Mouse (Mus musculus) midbrain, postnatal 0 days (tissue): ENCODE results near the gene Peli2. TPM values are rescaled to one million over a fixed set of nuclear protein-coding genes. Genes with fewer than 3 reads are reported as not detected.

Experiments used
- ATAC-seq: fragments of 200-750 bp; cut with Nextera tagmentation; 2 replicates; pipeline ENCODE4 v1.8.0; 2017; ENCODE audit warnings: moderate number of reproducible peaks, mild to moderate bottlenecking, moderate TSS enrichment, moderate library complexity; ENCODE audit not compliant: low FRiP score
- DNase-seq: peaks from one replicate; pipeline ENCODE4 v3.0.0-alpha.2; 2015; ENCODE audit warnings: low spot score
- H3K27ac ChIP-seq: fragments of 300-500 bp; sonication (generic); 2 replicates; pipeline ENCODE4 v1.5.1; 2014; ENCODE audit warnings: low read depth, mild to moderate bottlenecking, low read length, mixed read lengths
- H3K27me3 ChIP-seq: fragments of 300-500 bp; sonication (generic); 2 replicates; pipeline ENCODE4 v1.6.1; 2014; ENCODE audit warnings: low read length, control low read depth, mixed read lengths; ENCODE audit not compliant: insufficient read depth
- H3K36me3 ChIP-seq: fragments of 300-500 bp; sonication (generic); 2 replicates; pipeline ENCODE4 v1.6.1; 2014; ENCODE audit warnings: low read length, control low read depth, mixed read lengths; ENCODE audit not compliant: insufficient read depth
- H3K4me1 ChIP-seq: fragments of 300-500 bp; sonication (generic); 2 replicates; pipeline ENCODE4 v1.6.1; 2014; ENCODE audit warnings: mild to moderate bottlenecking, control low read depth, antibody characterized with exemption, low read length, mixed read lengths; ENCODE audit not compliant: insufficient read depth
- H3K4me2 ChIP-seq: fragments of 300-500 bp; sonication (generic); 2 replicates; pipeline ENCODE4 v1.6.1; 2014; ENCODE audit warnings: low read depth, mild to moderate bottlenecking, low read length, mixed read lengths; ENCODE audit not compliant: poor library complexity, severe bottlenecking
- H3K4me3 ChIP-seq: fragments of 300-500 bp; sonication (generic); 2 replicates; pipeline ENCODE4 v1.5.1; 2014; ENCODE audit warnings: low read depth, mild to moderate bottlenecking, low read length, moderate library complexity
- H3K9ac ChIP-seq: fragments of 300-500 bp; sonication (generic); replicated peaks from 2 replicates; pipeline ENCODE4 v1.6.1; 2014; ENCODE audit warnings: mild to moderate bottlenecking, low read length, moderate library complexity, mixed read lengths; ENCODE audit not compliant: poor library complexity, severe bottlenecking
- H3K9me3 ChIP-seq: fragments of 300-500 bp; sonication (generic); 2 replicates; pipeline ENCODE4 v1.6.1; 2016; ENCODE audit warnings: low read length, control low read depth
- CTCF ChIP-seq: IDR thresholded peaks from 2 replicates; pipeline ENCODE4 v1.5.1; 2016; ENCODE audit warnings: antibody characterized with exemption, mild to moderate bottlenecking
- WGBS: fragments of 180-500 bp; shearing (Covaris S2); extraction: QIAGEN DNeasy Blood & Tissue Kit; methylation state at CpG from one replicate; pipeline ENCODE4 v1.1.7; 2014; 5-methylcytosine and 5-hydroxymethylcytosine counted together
- polyA plus RNA-seq: library from polyadenylated mRNA; unstranded; fragments of >200 nt; fragmentation: Nextera tagmentation; extraction: Ambion mirVana; gene quantifications from 2 replicates; pipeline ENCODE4 v1.2.1, GENCODE M21; 2015
- total RNA-seq: library from RNA; depleted of rRNA; stranded (reverse); fragments of >200 nt; gene quantifications from 2 replicates; pipeline ENCODE4 v1.2.3, GENCODE M21; 2014

Gene Peli2
- total and polyA plus RNA-seq, 2 experiments from 2014 or later, result 6.5 to 22.3 TPM

DNA sequence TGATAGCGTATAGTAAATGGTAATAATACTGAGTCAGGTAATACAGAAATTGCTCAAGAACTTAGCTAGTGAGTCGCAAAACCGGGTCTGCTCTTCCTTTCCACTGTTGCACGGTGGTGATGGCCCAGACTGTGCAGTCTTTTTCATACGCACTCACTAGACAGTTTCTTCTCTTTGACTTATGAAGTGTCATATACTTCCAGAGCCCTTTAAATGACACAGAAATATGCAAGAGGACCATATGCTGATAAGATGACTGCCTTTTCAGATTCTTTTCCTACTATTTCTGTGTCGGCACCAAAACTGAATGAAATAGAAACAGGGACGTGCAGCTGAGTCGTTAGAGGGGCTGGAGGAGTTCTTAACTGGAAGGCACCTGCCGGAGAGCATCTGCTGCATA lies 102.1 kb downstream of the Peli2 start:
- H3K4me1 ChIP-seq, result no peaks in the 10 kb centered on the region
- no peaks in the 10 kb centered on the region for H3K9me3 ChIP-seq
- WGBS, result 92% methylated on average over 9 of the region's 9 CpGs
- ATAC-seq (no peak), DNase-seq (no peak)
- no peak overlapping the region for H3K4me3 ChIP-seq
- no peak overlapping the region for H3K9ac ChIP-seq
- no peaks in the 10 kb centered on the region for H3K27me3 ChIP-seq
- no peak for TF ChIP-seq CTCF
- no peak overlapping the region for H3K27ac ChIP-seq
- H3K4me2 ChIP-seq, result no peak overlapping the region
- no peaks in the 10 kb centered on the region for H3K36me3 ChIP-seq

DNA sequence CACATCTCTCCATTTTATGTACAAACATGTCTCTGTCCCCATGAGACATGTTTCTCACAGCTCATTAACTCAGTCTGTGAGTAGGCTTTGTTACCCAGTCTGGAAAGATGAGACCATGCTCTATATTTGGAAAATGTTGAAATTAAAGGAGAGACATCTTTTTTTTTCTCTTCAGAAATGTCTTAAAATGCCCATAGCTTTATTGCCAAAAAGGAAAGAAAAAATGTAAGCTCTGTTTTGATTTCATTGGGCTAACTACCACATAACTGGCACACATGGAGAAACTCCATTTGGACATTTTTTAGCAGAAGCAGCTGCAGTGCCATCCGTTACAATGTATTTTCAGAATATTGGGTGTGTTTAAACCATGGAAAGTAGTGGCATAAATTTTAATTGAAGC lies 103.6 kb downstream of the Peli2 start:
- H3K4me1 ChIP-seq, result no peaks in the 10 kb centered on the region
- no peak overlapping the region for H3K27ac ChIP-seq
- H3K27me3 ChIP-seq, result no peaks in the 10 kb centered on the region
- ATAC-seq (no peak), DNase-seq (no peak)
- H3K4me2 ChIP-seq, result no peak overlapping the region
- no peaks in the 10 kb centered on the region for H3K36me3 ChIP-seq
- WGBS, result 89% methylated on average over 1 of the region's 1 CpGs
- TF ChIP-seq CTCF, result no peak
- H3K9me3 ChIP-seq, result no peaks in the 10 kb centered on the region
- no peak overlapping the region for H3K9ac ChIP-seq
- no peak overlapping the region for H3K4me3 ChIP-seq

GRCm38 (mm10) chr14:48224861-48225300 lies 104.3 kb downstream of the Peli2 start:
- H3K27ac ChIP-seq, result no peak overlapping the region
- H3K36me3 ChIP-seq, result no peaks in the 10 kb centered on the region
- no peak overlapping the region for H3K4me2 ChIP-seq
- H3K4me3 ChIP-seq, result no peak overlapping the region
- H3K9me3 ChIP-seq, result no peaks in the 10 kb centered on the region
- no peak for DNase-seq
- no peak for ATAC-seq
- no peaks in the 10 kb centered on the region for H3K4me1 ChIP-seq
- 47% methylated on average over 5 of the region's 5 CpGs for WGBS
- no peak overlapping the region for H3K9ac ChIP-seq
- no peak for TF ChIP-seq CTCF
- H3K27me3 ChIP-seq, result no peaks in the 10 kb centered on the region

- no peak overlapping the region for H3K9ac ChIP-seq
- H3K27me3 ChIP-seq, result no peaks in the 10 kb centered on the region
- H3K9me3 ChIP-seq, result no peaks in the 10 kb centered on the region
- H3K4me2 ChIP-seq, result no peak overlapping the region
- no peaks in the 10 kb centered on the region for H3K4me1 ChIP-seq
- no peak for DNase-seq
- H3K27ac ChIP-seq, result no peak overlapping the region
- ATAC-seq, result no peak
- no peaks in the 10 kb centered on the region for H3K36me3 ChIP-seq
- no peak overlapping the region for H3K4me3 ChIP-seq
- no peak for TF ChIP-seq CTCF
- WGBS, result 78% methylated on average over 7 of the region's 7 CpGs
Measured at GRCm38 (mm10) chr14:48225810-48226446, 105.3 kb downstream of the Peli2 start.

DNA sequence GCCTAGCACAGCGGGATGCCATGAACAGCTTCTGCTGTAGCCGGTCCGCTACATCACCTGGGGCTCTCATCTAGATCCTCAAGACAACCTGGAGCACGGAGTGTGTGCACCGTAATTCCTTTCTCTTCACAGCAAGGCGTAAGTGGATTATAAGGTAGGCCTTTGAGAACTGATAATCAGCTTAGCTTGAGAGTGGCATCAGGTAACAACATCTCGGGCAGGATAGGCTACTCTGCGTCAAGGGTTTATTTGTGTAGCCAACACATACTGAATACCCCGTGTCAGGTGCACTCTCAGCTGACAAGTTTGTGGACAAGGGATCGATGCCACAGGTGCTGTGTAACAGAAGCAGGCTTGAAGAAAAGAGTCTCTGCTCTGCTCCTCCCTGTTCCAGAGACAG lies 106.1 kb downstream of the Peli2 start:
- Histone ChIP-seq H3K9me3 (no peaks in the 10 kb centered on the region), H3K27ac (no peak overlapping the region), H3K36me3 (no peaks in the 10 kb centered on the region), H3K27me3 (no peaks in the 10 kb centered on the region), H3K4me1 (no peaks in the 10 kb centered on the region), H3K4me3 (no peak overlapping the region), H3K4me2 (no peak overlapping the region), H3K9ac (no peak overlapping the region)
- no peak for TF ChIP-seq CTCF
- DNase-seq (no peak), ATAC-seq (no peak)
- WGBS, result 71% methylated on average over 10 of the region's 10 CpGs

- ATAC-seq, result no peak
- no peak overlapping the region for H3K4me2 ChIP-seq
- 66% methylated on average over 20 of the region's 20 CpGs for WGBS
Measured at GRCm38 (mm10) chr14:48234785-48235519, 114.3 kb downstream of the Peli2 start.

More at GRCm38 (mm10) chr14:48234785-48235519, 114.3 kb downstream of the Peli2 start:
- Histone ChIP-seq H3K9ac (no peak overlapping the region), H3K9me3 (no peaks in the 10 kb centered on the region), H3K36me3 (no peaks in the 10 kb centered on the region), H3K4me1 (no peaks in the 10 kb centered on the region), H3K27me3 (no peaks in the 10 kb centered on the region), H3K4me3 (no peak overlapping the region), H3K27ac (no peak overlapping the region)
- no peak for DNase-seq
- TF ChIP-seq CTCF, result no peak
